Mouse (Mus musculus) telencephalon, adult 2 months (tissue): ENCODE results near the gene Dyrk1a.

Experiments
- DNase-seq: peaks from one replicate; pipeline ENCODE4 v3.0.0-alpha.2; 2011; ENCODE audit warnings: low read depth, low spot score

Gene Dyrk1a

GRCm38 (mm10) chr16:94559282-94559681 lies 10.5 kb upstream of the Dyrk1a start:
- DNase-seq: no peak

DNA sequence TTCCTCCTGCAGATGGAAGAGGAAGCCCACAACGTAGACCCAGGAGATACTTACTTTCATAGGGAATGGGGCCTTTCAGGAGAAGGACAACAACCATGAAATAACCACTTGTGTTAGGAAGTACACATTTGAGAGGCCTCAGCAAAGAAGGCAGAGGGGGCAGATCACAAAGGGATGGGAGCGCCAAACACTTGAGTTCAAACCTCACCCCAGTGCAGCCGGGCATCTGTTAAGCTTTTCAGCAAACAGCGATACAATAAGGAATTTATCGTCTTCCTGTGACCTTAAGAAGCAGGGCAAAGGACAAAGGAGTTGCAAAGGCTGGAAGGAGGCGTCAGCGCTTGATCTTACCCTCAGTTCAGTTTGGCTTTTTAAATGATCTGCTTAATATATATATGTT lies 10.0 kb upstream of the Dyrk1a start:
- DNase-seq: no peak

- DNase-seq: no peak
Observed at GRCm38 (mm10) chr16:94560618-94561017, 9.2 kb upstream of the Dyrk1a start.

DNA sequence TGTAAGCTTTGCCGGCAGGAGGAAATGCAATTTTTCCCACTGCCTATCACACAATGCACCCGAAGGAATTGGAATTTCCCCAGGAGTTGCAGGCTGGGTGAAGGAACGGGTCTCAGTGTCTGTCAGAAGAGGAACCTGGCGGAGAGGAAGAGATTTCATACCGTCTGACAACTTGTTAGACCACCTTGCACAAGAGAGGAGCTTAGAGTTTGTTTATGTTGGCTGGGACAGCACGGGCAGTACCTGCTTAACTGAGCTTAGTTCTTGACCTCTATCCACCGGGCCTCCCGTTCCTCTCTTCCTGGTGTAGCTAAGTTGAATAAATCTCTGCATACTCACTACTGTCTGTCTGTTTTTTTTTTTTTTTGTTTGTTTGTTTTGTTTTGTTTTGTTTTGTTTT lies 3.7 kb upstream of the Dyrk1a start:
- no peak for DNase-seq

DNA sequence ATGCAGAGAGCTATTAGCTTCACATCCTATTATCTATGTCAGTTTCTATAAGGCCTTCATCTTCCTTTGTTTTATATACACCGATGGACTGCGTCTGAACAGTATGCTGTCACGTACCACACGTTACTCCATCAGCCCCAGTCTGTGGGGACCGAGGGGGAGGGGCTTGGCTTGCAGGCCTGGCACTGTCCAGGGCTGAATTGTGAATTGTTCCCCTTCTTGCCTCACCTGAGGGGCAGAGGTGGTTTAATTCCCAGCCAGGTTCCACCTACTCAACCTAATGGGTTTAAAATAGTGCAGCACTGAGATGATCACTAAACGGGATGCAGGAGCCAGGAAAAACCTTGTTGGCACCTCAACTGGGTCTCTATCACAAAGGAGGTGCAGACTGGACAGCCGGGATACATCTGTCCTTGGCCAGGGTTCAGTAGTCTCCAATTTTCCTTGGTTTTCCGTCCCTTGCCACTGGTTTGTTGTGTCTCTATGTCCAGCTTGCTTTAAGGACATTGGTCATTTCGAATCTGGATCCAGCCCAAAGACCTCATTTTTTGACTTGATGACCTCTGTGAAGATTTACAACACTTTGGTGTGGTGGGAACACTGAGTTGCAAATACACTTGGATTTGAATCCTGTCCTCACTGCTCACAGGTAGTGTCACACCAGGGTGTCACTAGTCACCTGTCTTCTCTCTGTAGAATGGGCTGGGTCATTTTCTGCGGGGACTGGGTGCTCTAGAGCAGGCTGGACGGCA lies 2.8 kb upstream of the Dyrk1a start:
- DNase-seq: no peak

- DNase-seq: no peak
Observed at GRCm38 (mm10) chr16:94567751-94568150, 2.1 kb upstream of the Dyrk1a start.

- peak; percentile 18 for DNase-seq
Observed at GRCm38 (mm10) chr16:94568335-94569228, 1.2 kb upstream of the Dyrk1a start.

- no peak for DNase-seq
Observed at GRCm38 (mm10) chr16:94570361-94571041, 691 bp downstream of the Dyrk1a start.

- no peak for DNase-seq
Observed at GRCm38 (mm10) chr16:94571111-94571993, 1.5 kb downstream of the Dyrk1a start.

DNA sequence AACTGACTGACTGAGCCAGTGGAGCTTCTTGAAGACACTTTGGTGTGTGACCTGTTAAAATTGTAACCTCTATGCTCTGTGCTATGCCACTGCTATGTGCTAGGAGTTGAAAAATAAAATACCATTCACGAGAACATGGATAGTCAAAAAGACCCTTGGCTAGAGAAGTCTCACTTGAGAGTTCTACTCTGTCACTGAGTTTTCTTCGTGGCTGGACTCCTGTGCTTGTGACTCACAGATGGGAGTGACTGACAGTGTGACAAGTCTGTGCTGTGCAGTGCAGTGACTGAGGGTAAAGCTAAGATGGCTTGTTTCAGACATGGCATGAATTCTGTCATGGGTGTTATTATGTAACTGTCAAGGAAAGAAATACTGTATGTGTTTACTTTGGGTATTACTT lies 2.6 kb downstream of the Dyrk1a start:
- no peak for DNase-seq

DNA sequence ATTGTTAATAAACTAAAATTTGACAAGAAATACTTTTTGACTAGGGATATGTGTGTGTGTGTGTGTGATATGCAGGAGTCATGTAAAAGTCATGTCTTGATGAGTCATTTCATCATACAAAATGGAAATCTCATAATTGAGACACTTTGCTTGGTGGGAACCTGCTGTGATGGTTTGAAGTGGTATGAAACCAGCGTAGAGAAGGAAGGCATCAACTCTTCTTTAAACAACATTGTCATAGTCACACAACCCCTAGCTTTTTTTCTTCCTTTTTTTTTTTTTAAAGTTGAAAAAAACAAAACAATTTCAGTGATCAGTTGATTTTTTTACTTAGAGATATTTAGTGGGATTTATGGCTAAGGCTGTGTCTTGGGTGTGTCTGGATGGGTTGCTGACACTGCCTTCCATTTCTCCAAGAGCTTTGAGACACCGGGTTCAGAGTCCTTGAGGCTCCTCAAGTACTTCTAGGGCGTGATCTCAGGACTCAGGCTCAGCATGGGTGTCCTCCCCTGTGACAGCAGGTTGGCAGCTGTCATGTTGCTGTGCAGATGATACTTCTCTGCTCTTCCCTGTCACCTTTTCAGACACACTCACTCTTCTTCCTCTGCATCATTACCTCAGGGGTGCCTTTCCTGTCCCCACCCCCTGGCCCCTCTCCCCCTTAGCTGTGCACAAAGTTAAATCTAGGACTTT lies 4.4 kb downstream of the Dyrk1a start:
- no peak for DNase-seq

GRCm38 (mm10) chr16:94574718-94575094 lies 4.9 kb downstream of the Dyrk1a start:
- DNase-seq: no peak

GRCm38 (mm10) chr16:94575757-94576156 lies 5.9 kb downstream of the Dyrk1a start:
- DNase-seq: no peak

DNA sequence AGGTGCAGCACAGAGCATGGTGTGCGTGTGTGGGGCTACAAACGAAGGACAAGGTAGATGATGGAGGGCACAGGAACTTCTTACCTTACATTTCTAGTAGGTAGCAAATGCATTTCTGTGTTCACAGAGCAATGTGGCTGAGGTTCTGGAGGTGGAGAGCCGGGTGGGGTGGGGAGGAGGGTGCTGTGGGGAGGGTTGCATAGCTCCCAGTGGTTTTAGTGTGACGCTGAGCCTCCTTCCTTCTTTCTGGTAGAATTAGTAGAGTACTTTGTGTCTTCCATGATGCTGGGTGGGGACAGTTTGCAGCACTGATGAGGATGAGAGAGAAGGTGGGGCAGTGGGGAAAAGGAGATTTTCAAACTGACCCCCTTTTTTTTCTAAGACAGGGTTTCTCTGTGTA lies 9.5 kb downstream of the Dyrk1a start:
- no peak for DNase-seq

DNA sequence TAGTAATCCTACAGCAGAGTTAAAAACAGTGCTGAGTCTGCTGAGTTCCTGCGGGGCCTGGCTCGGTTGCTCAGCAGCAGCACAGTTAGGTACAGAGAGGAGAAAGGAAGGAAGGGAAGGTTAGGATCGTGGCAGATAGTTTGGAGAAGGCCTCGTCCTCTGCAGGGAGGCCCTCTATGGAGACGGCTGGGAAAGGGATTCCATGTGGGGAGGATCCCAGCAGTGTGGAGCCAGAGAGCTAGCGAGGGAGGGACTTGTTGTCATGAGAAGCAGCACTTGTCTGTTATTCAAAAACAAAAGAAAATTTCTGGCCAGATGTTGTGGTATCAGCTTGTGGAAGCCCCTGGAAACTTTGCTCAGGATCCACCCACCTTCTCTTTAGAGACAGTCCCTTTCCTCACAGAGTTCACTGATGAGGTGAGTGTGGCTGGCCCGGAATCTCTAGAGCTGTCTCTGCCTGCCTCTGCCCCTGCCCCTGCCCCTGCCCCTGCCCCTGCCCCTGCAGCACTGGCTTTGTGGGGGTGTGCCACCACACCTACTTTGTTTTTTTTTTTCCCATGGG lies 11.1 kb downstream of the Dyrk1a start:
- no peak for DNase-seq

DNA sequence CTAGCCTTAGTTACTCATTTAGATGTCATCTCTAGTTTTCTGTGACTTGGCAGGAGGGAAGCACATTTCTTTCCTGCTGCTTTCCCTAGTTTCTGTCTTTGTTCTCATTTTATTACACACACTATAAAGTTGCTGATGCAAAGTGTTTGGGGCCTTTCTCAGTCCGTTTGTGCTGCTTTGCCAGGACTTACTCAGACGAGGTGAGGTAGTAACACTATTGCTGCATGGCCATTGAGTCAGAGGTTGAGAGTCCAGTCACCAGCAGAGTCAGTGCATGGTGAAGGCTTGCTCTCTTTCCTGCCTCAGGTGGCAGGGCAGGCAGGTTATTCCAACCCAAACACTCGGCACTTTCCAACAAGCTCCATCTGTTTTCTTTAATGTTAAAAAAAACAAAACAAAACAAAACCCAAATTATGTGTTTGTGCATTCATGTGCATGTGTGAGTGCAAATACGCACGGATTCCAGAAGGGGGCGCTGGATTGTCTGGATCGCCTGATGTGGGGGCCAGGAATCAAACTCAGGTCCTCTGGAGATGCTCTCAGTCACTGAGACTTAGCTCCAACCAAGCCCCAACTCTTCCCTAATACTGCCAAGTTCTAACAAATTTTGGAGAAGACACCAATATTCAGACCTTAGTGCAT lies 16.7 kb downstream of the Dyrk1a start:
- no peak for DNase-seq

DNA sequence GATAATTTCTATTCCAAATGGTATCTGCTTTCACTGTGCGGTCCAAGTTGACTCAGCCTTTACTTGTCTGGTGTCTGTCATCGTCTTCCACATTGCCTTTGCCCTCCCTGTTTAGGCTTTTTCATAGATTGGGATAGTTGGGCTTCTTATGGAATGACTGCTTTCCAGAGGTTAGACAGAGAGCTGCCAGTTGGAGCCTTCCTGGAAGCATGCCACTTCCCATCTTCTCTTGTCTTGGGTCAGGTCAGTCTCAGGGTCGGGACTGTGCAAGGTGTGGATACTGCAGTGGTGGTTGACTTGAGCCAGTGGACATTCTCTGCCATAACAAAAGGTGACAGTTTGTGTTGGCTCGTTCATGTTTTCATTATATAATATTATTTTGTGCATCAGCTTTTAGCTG lies 17.7 kb downstream of the Dyrk1a start:
- DNase-seq: no peak

GRCm38 (mm10) chr16:94588171-94588570 lies 18.4 kb downstream of the Dyrk1a start:
- DNase-seq: no peak

- no peak for DNase-seq
Observed at GRCm38 (mm10) chr16:94588974-94589373, 19.2 kb downstream of the Dyrk1a start.

DNA sequence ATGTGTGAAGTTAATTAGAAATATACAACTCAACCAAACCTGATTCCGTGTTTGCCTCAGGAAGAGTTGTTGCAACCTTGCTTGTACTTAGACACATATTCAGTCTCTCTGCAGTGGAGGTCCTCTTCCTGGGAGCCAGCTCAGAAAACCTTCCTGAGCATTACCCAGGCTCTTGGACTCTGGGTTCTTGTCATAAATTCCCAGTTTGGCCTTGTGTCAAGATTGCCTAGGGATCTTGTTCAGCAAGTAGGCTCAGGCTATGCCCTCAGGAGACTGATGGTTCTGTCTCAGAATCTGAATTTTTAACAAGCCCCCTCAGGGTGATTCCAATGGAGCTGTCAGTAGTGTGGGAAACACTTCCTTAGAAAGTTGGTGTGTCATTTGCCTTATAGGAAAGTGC lies 19.8 kb downstream of the Dyrk1a start:
- no peak for DNase-seq
